Mouse (Mus musculus): ENCODE measurements around the gene Frem1.

Gene Frem1

GRCm38 (mm10) chr4:83051634-83052577, at the start of gene Frem1:
Gene Frem1, minus strand, starts transcription at chr4:83052339.
- DNase-seq (ENCODE audit: low spot score) = no peak

DNA sequence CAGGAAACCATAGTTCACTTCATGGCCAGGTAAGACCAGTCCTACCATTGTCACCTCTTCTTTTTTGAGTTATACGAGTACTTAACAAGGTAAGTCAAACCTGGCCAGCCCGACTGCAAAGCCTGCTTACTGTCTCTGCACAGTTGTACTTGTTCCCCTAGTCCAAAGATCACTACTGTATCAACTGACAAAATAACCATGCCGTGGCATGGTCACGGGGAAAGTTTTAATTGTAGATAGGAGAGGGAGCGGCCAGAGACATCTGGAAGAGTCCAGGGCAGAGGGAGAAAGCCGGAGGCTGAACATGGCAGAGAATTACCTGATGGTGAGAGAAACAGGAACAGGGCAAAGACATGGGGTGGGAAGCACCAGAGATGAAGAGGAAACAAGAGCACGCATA, 46.9 kb upstream of the Frem1 start:
- no peak for DNase-seq (ENCODE audit: low spot score)

DNA sequence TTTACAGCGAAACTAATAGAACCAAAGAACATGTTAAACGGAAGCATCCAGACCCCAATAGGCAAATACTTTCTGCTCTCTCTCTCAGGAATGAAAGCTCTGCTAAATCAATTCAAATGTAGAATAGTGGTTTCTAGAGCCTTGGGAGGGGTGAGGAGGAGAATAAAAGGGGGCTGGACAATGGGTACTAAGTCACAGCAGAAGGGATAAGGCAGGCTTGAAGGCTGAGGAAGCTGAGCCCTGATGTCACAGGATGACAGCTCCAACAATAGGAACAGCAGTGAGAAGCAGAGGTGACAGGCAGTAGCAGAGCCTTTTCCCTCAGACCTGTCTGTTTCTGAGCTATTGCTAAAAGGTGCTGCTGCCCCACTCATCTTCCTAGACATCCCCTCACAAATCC, 41.8 kb upstream of the Frem1 start:
- DNase-seq (ENCODE audit: low spot score) = no peak

- no peak for DNase-seq (ENCODE audit: low spot score)
Observed at GRCm38 (mm10) chr4:83090691-83091448, 38.7 kb upstream of the Frem1 start.

DNA sequence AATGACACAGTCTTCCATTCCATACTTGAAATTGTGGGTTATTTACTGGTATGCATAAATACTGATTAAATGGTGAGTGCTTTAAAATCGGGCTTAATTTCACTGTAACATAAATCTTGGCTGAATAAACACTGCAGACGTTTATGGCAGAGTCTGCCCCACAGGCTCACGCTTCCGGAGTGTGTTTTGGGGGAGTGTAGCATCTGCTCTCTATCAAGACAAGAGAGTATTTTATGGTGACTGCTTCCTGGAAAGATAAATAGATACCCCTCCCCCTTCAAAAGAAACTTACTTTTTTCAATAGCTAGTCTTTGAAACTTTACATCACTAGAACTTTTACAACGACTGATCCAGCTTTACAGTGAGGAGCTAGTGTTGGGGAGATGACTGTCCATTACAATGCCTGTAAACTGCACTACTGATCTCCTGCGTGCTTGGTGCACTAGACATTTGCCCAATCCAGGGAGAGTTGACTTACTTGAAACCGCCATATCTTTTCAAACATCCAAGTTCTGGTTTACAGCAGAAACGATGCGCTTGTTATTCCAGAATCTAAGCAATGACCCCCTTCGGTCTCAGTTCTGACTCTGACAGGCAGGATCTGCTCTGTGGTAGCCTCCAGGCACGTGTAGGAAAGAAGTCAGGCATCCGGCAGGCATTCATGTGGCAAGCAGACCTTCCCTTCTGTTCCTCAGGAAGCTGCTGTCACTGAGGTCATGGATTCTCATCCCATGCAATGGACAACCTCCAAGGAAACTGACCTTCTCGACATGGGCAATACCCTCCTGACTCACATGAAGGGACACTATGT, 28.4 kb upstream of the Frem1 start:
- DNase-seq (ENCODE audit: low spot score) = no peak

DNA sequence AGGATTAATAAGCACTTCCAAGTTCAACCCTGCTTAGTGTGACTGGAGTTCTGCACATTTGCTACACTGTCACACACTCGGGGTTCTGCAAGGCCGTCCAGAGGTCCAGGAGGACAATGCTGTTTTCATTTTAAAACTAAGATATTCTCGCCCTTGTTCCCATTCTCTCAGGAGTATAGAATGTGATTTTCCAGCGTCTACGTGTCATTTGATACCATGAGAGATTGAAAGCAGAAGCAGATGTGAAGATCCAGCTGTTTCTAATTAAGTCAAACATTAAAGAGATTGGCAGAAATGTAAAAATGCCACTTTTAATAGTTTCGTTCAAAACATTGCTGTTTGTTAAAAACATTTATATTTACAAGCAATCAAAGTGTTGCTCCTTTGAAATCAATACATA, 12.1 kb upstream of the Frem1 start:
- no peak for DNase-seq (ENCODE audit: low spot score)

DNA sequence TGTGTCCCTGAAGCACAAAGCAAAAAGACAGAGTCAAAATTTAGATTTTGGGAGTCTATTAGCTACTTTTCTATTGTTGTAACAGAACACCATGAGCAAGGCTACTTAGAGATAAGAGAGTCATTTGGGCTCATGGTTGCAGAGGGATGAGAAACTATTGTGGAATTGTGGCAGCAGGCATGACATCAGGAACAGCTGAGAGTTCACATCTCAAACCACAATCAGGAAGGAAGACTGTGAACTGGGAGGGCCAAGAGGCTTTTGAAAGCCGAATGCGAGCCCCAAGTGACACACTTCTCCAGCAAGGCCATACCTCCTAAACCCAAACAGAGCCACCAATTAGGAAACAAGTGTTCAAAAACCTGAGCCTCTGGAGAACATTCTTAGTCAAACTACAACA, 9.4 kb upstream of the Frem1 start:
- no peak for DNase-seq (ENCODE audit: low spot score)

GRCm38 (mm10) chr4:83058617-83059016, 6.5 kb upstream of the Frem1 start:
- DNase-seq (ENCODE audit: low spot score) = no peak

GRCm38 (mm10) chr4:83058182-83058581, 6.0 kb upstream of the Frem1 start:
- no peak for DNase-seq (ENCODE audit: low spot score)

GRCm38 (mm10) chr4:83056496-83056895, 4.4 kb upstream of the Frem1 start:
- DNase-seq (ENCODE audit: low spot score) = no peak

DNA sequence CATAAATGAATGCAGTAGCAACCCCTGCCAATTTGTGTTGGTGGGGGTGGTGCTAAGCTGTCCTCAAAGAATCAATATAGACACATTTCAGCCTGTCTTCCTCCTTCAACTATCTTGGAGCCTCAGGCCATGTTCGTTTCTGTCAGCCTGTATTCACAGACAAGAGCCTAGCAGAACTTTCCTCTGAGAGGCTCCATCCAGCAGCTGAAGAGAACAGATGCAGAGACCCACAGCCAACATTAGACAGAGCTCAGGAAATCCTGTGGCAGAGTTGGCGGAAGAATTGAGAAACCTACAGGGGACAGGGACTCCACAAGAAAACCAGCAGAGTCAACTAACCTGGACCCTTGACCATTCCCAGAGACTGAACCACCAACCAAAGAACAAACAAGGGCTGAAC, 3.3 kb upstream of the Frem1 start:
- DNase-seq (ENCODE audit: low spot score) = no peak

- no peak for DNase-seq (ENCODE audit: low spot score)
Observed at GRCm38 (mm10) chr4:83053206-83053605, 1.1 kb upstream of the Frem1 start.

- DNase-seq (ENCODE audit: low spot score) = no peak
Observed at GRCm38 (mm10) chr4:83051176-83051575, 963 bp downstream of the Frem1 start.

DNA sequence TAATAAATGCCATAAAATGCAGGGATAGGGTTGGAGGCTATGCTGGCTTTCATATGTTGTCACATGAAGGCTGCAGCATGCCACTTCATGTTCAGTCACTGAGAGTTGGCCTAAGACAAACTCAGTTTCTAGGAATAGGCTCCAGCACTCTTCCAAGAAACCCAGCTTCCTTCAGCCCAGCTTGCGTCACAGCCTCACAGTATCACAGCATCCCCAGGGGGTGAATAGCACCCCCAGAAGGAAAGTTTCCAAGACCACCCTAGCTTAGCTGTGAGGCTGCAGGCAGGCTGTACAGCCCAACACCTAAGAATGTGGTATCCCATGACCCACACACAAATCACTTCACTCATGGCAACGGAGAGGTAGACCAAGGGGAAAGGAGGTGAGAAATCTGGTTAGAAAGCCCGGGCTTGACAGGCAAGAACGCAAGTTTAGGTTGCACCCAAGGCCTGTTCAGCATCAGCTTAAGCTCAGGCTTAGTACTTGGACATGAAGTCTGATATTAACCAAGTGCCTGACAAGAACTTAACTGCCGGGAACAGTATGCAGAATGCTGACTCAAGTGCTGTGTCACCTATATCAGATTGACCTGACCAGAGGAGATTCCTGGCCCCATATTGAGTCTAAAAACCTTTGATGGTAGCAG, 1.9 kb downstream of the Frem1 start:
- no peak for DNase-seq (ENCODE audit: low spot score)

GRCm38 (mm10) chr4:83049288-83049687, 2.9 kb downstream of the Frem1 start:
- DNase-seq (ENCODE audit: low spot score) = no peak

DNA sequence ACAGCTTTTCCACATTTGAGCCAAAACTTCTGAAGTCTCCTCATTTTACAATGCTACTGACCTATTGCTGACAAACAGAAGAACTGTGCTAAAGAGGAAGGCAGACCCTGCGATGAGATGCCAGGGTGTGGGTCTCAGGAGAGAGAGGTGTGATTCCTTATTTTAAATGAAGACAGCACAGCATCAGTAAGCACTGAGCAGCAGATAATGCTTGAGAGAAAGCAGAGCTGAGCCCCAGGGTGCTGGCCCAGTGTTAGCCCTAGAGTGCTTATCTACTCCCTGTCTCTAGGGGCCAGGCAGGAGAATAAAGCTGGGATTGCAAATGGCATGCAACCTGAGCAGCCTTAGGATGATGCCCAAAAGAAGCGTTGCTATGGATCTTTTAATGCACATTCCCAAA, 3.6 kb downstream of the Frem1 start:
- DNase-seq (ENCODE audit: low spot score) = no peak

DNA sequence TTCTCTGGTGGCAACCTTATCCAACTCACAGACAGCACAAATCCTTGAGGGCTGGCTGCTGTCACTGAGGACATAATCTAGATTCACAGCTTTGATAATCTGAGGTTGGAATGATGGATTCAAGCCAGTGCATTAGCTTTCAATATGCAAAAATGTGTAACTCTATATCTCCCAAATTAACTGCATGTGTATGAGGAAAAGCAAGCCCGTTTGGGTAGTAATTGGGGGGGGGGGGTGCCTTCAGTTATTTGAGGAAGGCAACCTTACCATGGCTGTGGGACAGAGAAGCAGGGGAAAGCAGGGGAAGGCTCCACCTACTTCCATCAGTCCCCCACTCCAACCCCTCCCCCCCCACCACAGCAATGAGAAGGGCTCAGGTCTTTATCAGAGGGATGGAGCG, 5.3 kb downstream of the Frem1 start:
- DNase-seq (ENCODE audit: low spot score) = no peak

GRCm38 (mm10) chr4:83046069-83046468, 6.1 kb downstream of the Frem1 start:
- DNase-seq (ENCODE audit: low spot score) = no peak

GRCm38 (mm10) chr4:83045266-83045665, 6.9 kb downstream of the Frem1 start:
- no peak for DNase-seq (ENCODE audit: low spot score)

GRCm38 (mm10) chr4:83040780-83041179, 11.4 kb downstream of the Frem1 start:
- DNase-seq (ENCODE audit: low spot score) = no peak

DNA sequence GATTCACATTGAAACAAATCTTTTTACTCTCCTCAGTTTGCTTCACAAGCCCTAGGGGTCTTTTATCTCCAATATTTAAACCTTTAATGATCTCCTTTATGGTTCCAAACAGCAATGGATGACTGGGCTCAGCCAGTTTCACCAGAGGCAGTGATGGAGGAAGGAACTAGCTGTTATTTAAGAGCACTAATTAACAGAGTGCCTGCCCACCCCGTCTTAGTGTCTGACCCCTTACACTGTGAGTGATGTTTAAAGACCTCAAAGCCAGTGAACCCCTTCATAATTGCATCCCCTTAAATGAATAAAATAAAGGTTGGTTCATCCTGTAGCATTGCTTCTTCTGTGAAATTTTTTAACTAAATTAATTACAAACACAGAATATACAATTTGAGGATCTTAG, 19.4 kb downstream of the Frem1 start:
- DNase-seq (ENCODE audit: low spot score) = no peak

- DNase-seq (ENCODE audit: low spot score) = no peak
Observed at GRCm38 (mm10) chr4:83031591-83031990, 20.5 kb downstream of the Frem1 start.
